Mouse (Mus musculus) liver, embryonic 14.5 days (tissue): ENCODE data around the gene Col6a1.

Experiments
- CTCF ChIP-seq: IDR thresholded peaks from 2 replicates; pipeline ENCODE4 v1.5.1; 2016; ENCODE audit warnings: antibody characterized with exemption, low read depth, control low read depth
- EP300 ChIP-seq: IDR thresholded peaks from 2 replicates; pipeline ENCODE4 v1.6.1; 2016; ENCODE audit warnings: antibody characterized with exemption, low read depth

- TF ChIP-seq CTCF (no peak), EP300 (no peak)
Measured at GRCm38 (mm10) chr10:76708465-76708864, 17.5 kb downstream of the Col6a1 start.
